Mouse (Mus musculus) heart, postnatal 10 days (tissue): ENCODE results near the gene Rftn1. TPM values are rescaled to one million over a fixed set of nuclear protein-coding genes. Genes with fewer than 3 reads are reported as not detected.

ENCODE experiments used
- DNase-seq, 2 experiments: peaks; one replicate each; pipeline ENCODE4 v3.0.0; 2021
- intact Hi-C: fragments of 180-260 bp; cut with DNase I; formaldehyde crosslinking; loops from one replicate; pipeline ENCODE4 v1.15.1; 2025
- total RNA-seq, 2 experiments: library from RNA; stranded (reverse); gene quantifications; 2 replicates each; pipeline ENCODE4 v1.2.3; 2021

Gene Rftn1
- total RNA-seq, 2 experiments from 2014 or later = 69.5 to 79.2 TPM

- intact Hi-C loops = no loop called here
- DNase-seq = peak in 1 of 2 experiments; percentile 35
Observed at GRCm38 (mm10) chr17:50101416-50101815, 89.1 kb downstream of the Rftn1 start.

- no peak for DNase-seq
- intact Hi-C loops = no loop called here
Observed at GRCm38 (mm10) chr17:50100070-50100469, 90.4 kb downstream of the Rftn1 start.

GRCm38 (mm10) chr17:50099378-50099777, 91.1 kb downstream of the Rftn1 start:
- intact Hi-C loops = no loop called here

GRCm38 (mm10) chr17:50098297-50098696, 92.2 kb downstream of the Rftn1 start:
- DNase-seq = no peak
- intact Hi-C loops = no loop called here

More at GRCm38 (mm10) chr17:50099378-50099777, 91.1 kb downstream of the Rftn1 start:
- no peak for DNase-seq

GRCm38 (mm10) chr17:50097831-50098230, 92.6 kb downstream of the Rftn1 start:
- no peak for DNase-seq
- intact Hi-C loops = no loop called here

GRCm38 (mm10) chr17:50096305-50096704, 94.2 kb downstream of the Rftn1 start:
- intact Hi-C loops = no loop called here
- no peak for DNase-seq

- no peak for DNase-seq
- intact Hi-C loops = no loop called here
Observed at GRCm38 (mm10) chr17:50094596-50094995, 95.9 kb downstream of the Rftn1 start.

- intact Hi-C loops = no loop called here
- no peak for DNase-seq
Observed at GRCm38 (mm10) chr17:50094077-50094476, 96.4 kb downstream of the Rftn1 start.

- DNase-seq = no peak
- intact Hi-C loops = no loop called here
Observed at GRCm38 (mm10) chr17:50093356-50093755, 97.1 kb downstream of the Rftn1 start.

GRCm38 (mm10) chr17:50092848-50093247, 97.6 kb downstream of the Rftn1 start:
- no peak for DNase-seq
- intact Hi-C loops = no loop called here

- intact Hi-C loops = no loop called here
- no peak for DNase-seq
Observed at GRCm38 (mm10) chr17:50091829-50092228, 98.6 kb downstream of the Rftn1 start.

GRCm38 (mm10) chr17:50089725-50090124, 100.7 kb downstream of the Rftn1 start:
- intact Hi-C loops = no loop called here
- DNase-seq = no peak

GRCm38 (mm10) chr17:50088054-50088453, 102.4 kb downstream of the Rftn1 start:
- DNase-seq = no peak
- intact Hi-C loops = no loop called here

GRCm38 (mm10) chr17:50086887-50087286, 103.6 kb downstream of the Rftn1 start:
- DNase-seq = no peak
- intact Hi-C loops = no loop called here

GRCm38 (mm10) chr17:50084721-50085120, 105.8 kb downstream of the Rftn1 start:
- intact Hi-C loops = no loop called here
- no peak for DNase-seq

- intact Hi-C loops = no loop called here
- no peak for DNase-seq
Observed at GRCm38 (mm10) chr17:50083937-50084336, 106.5 kb downstream of the Rftn1 start.

- no peak for DNase-seq
- intact Hi-C loops = no loop called here
Observed at GRCm38 (mm10) chr17:50082947-50083346, 107.5 kb downstream of the Rftn1 start.

- intact Hi-C loops = no loop called here
- no peak for DNase-seq
Observed at GRCm38 (mm10) chr17:50081647-50082046, 108.8 kb downstream of the Rftn1 start.

GRCm38 (mm10) chr17:50080991-50081390, 109.5 kb downstream of the Rftn1 start:
- peak in 1 of 2 experiments; percentile 41 for DNase-seq
- intact Hi-C loops = no loop called here

- intact Hi-C loops = no loop called here
- DNase-seq = no peak
Observed at GRCm38 (mm10) chr17:50078749-50079148, 111.7 kb downstream of the Rftn1 start.

- no peak for DNase-seq
- intact Hi-C loops = no loop called here
Observed at GRCm38 (mm10) chr17:50072982-50073965, 117.2 kb downstream of the Rftn1 start.

- intact Hi-C loops = no loop called here
- DNase-seq = no peak
Observed at GRCm38 (mm10) chr17:50071602-50071988, 118.9 kb downstream of the Rftn1 start.
